Mouse (Mus musculus): ENCODE data around the gene Itih5. TPM values are rescaled to one million over a fixed set of nuclear protein-coding genes. Genes with fewer than 3 reads are reported as not detected.

Itih5 gene
- polyA plus RNA-seq, 1 experiment, result 2.0 TPM

- Histone ChIP-seq H3K36me3 (ENCODE audit: control insufficient read depth, insufficient read depth, low read length) (no peaks in the 10 kb centered on the region), H3K27ac (ENCODE audit: control insufficient read depth, insufficient read depth, low read depth, low read length) (no peak overlapping the region), H3K27me3 (ENCODE audit: control insufficient read depth, insufficient read depth, low read length) (no peaks in the 10 kb centered on the region), H3K4me3 (ENCODE audit: control insufficient read depth, low read depth, low read length) (no peak overlapping the region), H3K4me1 (ENCODE audit: control insufficient read depth, insufficient read depth, low read length) (no peaks in the 10 kb centered on the region)
- no peak for TF ChIP-seq CTCF (IDR thresholded peaks at IDR 0.05; ENCODE audit: control insufficient read depth, insufficient read depth, insufficient replicate concordance, low read depth, low read length)
- TF ChIP-seq POLR2A (IDR thresholded peaks at IDR 0.05; ENCODE audit: control insufficient read depth, low read depth, low read length), result no peak
These were observed 24.8 kb upstream of the Itih5 start for GRCm38 (mm10) chr2:10128571-10128970.

GRCm38 (mm10) chr2:10130341-10130990, 22.9 kb upstream of the Itih5 start:
- Histone ChIP-seq H3K4me1 (ENCODE audit: control insufficient read depth, insufficient read depth, low read length) (no peaks in the 10 kb centered on the region), H3K27me3 (ENCODE audit: control insufficient read depth, insufficient read depth, low read length) (no peaks in the 10 kb centered on the region), H3K27ac (ENCODE audit: control insufficient read depth, insufficient read depth, low read depth, low read length) (peak overlapping the region; percentile 76), H3K36me3 (ENCODE audit: control insufficient read depth, insufficient read depth, low read length) (no peaks in the 10 kb centered on the region), H3K4me3 (ENCODE audit: control insufficient read depth, low read depth, low read length) (no peak overlapping the region)
- TF ChIP-seq CTCF (IDR thresholded peaks at IDR 0.05; ENCODE audit: control insufficient read depth, insufficient read depth, insufficient replicate concordance, low read depth, low read length) (no peak), POLR2A (IDR thresholded peaks at IDR 0.05; ENCODE audit: control insufficient read depth, low read depth, low read length) (no peak)

- TF ChIP-seq CTCF (IDR thresholded peaks at IDR 0.05; ENCODE audit: control insufficient read depth, insufficient read depth, insufficient replicate concordance, low read depth, low read length) (no peak), POLR2A (IDR thresholded peaks at IDR 0.05; ENCODE audit: control insufficient read depth, low read depth, low read length) (no peak)
- Histone ChIP-seq H3K4me3 (ENCODE audit: control insufficient read depth, low read depth, low read length) (no peak within 1 kb of the TSS), H3K27me3 (ENCODE audit: control insufficient read depth, insufficient read depth, low read length) (no peaks in the 10 kb centered on the region), H3K27ac (ENCODE audit: control insufficient read depth, insufficient read depth, low read depth, low read length) (peak within 1 kb of the TSS; percentile 76), H3K4me1 (ENCODE audit: control insufficient read depth, insufficient read depth, low read length) (no peaks in the 10 kb centered on the region), H3K36me3 (ENCODE audit: control insufficient read depth, insufficient read depth, low read length) (no peaks in the 10 kb centered on the region)
These were observed 22.1 kb upstream of the Itih5 start, which contains the start of gene Itih2 for GRCm38 (mm10) chr2:10131296-10131695. Gene Itih2 (minus strand): TSS chr2:10131396.

- H3K36me3 ChIP-seq (ENCODE audit: control insufficient read depth, insufficient read depth, low read length), result no peaks in the 10 kb centered on the region
- H3K27me3 ChIP-seq (ENCODE audit: control insufficient read depth, insufficient read depth, low read length), result no peaks in the 10 kb centered on the region
- no peaks in the 10 kb centered on the region for H3K4me1 ChIP-seq (ENCODE audit: control insufficient read depth, insufficient read depth, low read length)
- H3K27ac ChIP-seq (ENCODE audit: control insufficient read depth, insufficient read depth, low read depth, low read length), result no peak overlapping the region
- TF ChIP-seq CTCF (IDR thresholded peaks at IDR 0.05; ENCODE audit: control insufficient read depth, insufficient read depth, insufficient replicate concordance, low read depth, low read length) (no peak), POLR2A (IDR thresholded peaks at IDR 0.05; ENCODE audit: control insufficient read depth, low read depth, low read length) (no peak)
- H3K4me3 ChIP-seq (ENCODE audit: control insufficient read depth, low read depth, low read length), result no peak overlapping the region
These were observed 21.2 kb upstream of the Itih5 start for GRCm38 (mm10) chr2:10132128-10132527.

GRCm38 (mm10) chr2:10133941-10134340, 19.4 kb upstream of the Itih5 start:
- no peaks in the 10 kb centered on the region for H3K27me3 ChIP-seq (ENCODE audit: control insufficient read depth, insufficient read depth, low read length)

DNA sequence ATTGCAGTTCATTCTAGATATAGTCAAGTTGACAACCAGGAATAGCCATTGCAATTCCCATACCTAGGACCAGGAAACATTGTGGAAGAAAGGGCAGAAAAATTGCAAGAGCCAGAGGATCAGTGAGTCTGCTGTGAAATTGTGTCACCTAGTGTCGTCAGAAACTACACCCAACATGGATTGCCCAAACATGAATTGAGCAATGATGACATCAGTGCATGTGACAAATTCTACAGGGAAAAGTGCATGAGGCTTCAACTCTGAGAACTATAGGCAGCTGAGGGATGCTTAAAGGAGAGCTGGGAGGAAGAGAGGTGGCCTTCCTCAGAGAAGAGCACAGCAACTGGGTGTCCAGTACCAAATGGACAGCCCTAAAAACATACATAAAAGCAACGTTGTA, 16.1 kb upstream of the Itih5 start:
- no peak overlapping the region for H3K27ac ChIP-seq (ENCODE audit: control insufficient read depth, insufficient read depth, low read depth, low read length)
- H3K36me3 ChIP-seq (ENCODE audit: control insufficient read depth, insufficient read depth, low read length), result no peaks in the 10 kb centered on the region
- no peaks in the 10 kb centered on the region for H3K27me3 ChIP-seq (ENCODE audit: control insufficient read depth, insufficient read depth, low read length)
- no peak for TF ChIP-seq POLR2A (IDR thresholded peaks at IDR 0.05; ENCODE audit: control insufficient read depth, low read depth, low read length)
- no peak for TF ChIP-seq CTCF (IDR thresholded peaks at IDR 0.05; ENCODE audit: control insufficient read depth, insufficient read depth, insufficient replicate concordance, low read depth, low read length)
- H3K4me3 ChIP-seq (ENCODE audit: control insufficient read depth, low read depth, low read length), result no peak overlapping the region
- H3K4me1 ChIP-seq (ENCODE audit: control insufficient read depth, insufficient read depth, low read length), result no peaks in the 10 kb centered on the region

More at GRCm38 (mm10) chr2:10133941-10134340, 19.4 kb upstream of the Itih5 start:
- no peak overlapping the region for H3K27ac ChIP-seq (ENCODE audit: control insufficient read depth, insufficient read depth, low read depth, low read length)
- no peaks in the 10 kb centered on the region for H3K36me3 ChIP-seq (ENCODE audit: control insufficient read depth, insufficient read depth, low read length)
- TF ChIP-seq POLR2A (IDR thresholded peaks at IDR 0.05; ENCODE audit: control insufficient read depth, low read depth, low read length) (no peak), CTCF (IDR thresholded peaks at IDR 0.05; ENCODE audit: control insufficient read depth, insufficient read depth, insufficient replicate concordance, low read depth, low read length) (no peak)
- H3K4me1 ChIP-seq (ENCODE audit: control insufficient read depth, insufficient read depth, low read length), result no peaks in the 10 kb centered on the region
- no peak overlapping the region for H3K4me3 ChIP-seq (ENCODE audit: control insufficient read depth, low read depth, low read length)

DNA sequence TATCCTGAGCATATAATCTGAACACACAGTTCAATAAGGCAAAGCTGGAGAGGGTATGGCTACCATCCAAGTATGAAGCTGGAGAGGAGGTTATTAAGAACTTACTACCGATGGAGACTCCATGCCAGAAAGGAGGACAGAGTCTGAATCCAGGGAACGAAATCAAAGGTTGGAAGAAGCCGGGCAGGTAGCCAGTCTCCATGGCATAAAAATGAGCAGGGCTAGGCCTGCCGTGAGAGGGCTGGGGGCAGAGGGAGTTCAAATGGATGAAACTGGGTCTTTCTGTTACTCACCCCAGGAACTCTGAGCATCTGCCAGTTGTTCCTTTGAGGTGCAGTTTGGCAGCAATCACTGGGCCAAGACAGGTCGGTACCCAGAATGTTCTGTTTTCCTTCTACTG, 12.9 kb upstream of the Itih5 start:
- no peaks in the 10 kb centered on the region for H3K4me1 ChIP-seq (ENCODE audit: control insufficient read depth, insufficient read depth, low read length)
- H3K27ac ChIP-seq (ENCODE audit: control insufficient read depth, insufficient read depth, low read depth, low read length), result no peak overlapping the region
- no peaks in the 10 kb centered on the region for H3K36me3 ChIP-seq (ENCODE audit: control insufficient read depth, insufficient read depth, low read length)
- H3K27me3 ChIP-seq (ENCODE audit: control insufficient read depth, insufficient read depth, low read length), result no peaks in the 10 kb centered on the region
- H3K4me3 ChIP-seq (ENCODE audit: control insufficient read depth, low read depth, low read length), result no peak overlapping the region
- TF ChIP-seq CTCF (IDR thresholded peaks at IDR 0.05; ENCODE audit: control insufficient read depth, insufficient read depth, insufficient replicate concordance, low read depth, low read length) (no peak), POLR2A (IDR thresholded peaks at IDR 0.05; ENCODE audit: control insufficient read depth, low read depth, low read length) (no peak)

Measured in testis, adult 2 months (tissue).